Mouse (Mus musculus) MEL (cell line): ENCODE measurements around the gene Polr3f. TPM values are rescaled to one million over a fixed set of nuclear protein-coding genes. Genes with fewer than 3 reads are reported as not detected.

ENCODE experiments used
- DNase-seq: peaks from one replicate; pipeline ENCODE4 v3.0.0; 2011; ENCODE audit warnings: low read depth, low spot score
- H3K27ac ChIP-seq: 2 replicates; pipeline ENCODE4 v1.5.1; 2012; ENCODE audit warnings: low read depth, mild to moderate bottlenecking, control low read depth, low read length, moderate library complexity; ENCODE audit not compliant: control insufficient read depth
- H3K27me3 ChIP-seq, 2 experiments: fragments of 150-350 bp in 1 of 2; sonication (generic) in 1 of 2; 2 replicates each; pipeline ENCODE4 v1.6.1; 2012; ENCODE audit warnings: low read length in 2 of 2, mild to moderate bottlenecking in 2 of 2, improper control_type of control experiment in 1 of 2, moderate library complexity in 1 of 2; ENCODE audit not compliant: insufficient read depth in 2 of 2, control insufficient read depth in 1 of 2
- H3K36me3 ChIP-seq, 2 experiments: 2 replicates each; pipeline ENCODE4 v1.6.1; 2012 to 2014; ENCODE audit warnings: low read length in 2 of 2, improper control_type of control experiment in 1 of 2, inconsistent platforms in 1 of 2, mild to moderate bottlenecking in 1 of 2; ENCODE audit not compliant: insufficient read depth in 2 of 2, control insufficient read depth in 1 of 2
- H3K4me1 ChIP-seq, 2 experiments: fragments of 150-350 bp in 1 of 2; sonication (generic) in 1 of 2; 2 replicates each; pipeline ENCODE4 v1.6.1; 2012; ENCODE audit warnings: low read length in 2 of 2, improper control_type of control experiment in 1 of 2, mild to moderate bottlenecking in 1 of 2; ENCODE audit not compliant: insufficient read depth in 2 of 2, control insufficient read depth in 1 of 2
- H3K4me3 ChIP-seq, 2 experiments: fragments of 150-350 bp in 1 of 2; sonication (generic) in 1 of 2; 2 replicates each; pipeline ENCODE4 v1.5.1; 2012; ENCODE audit warnings: low read depth in 2 of 2, low read length in 2 of 2, mild to moderate bottlenecking in 2 of 2, moderate library complexity in 2 of 2, control low read depth in 1 of 2, improper control_type of control experiment in 1 of 2; ENCODE audit not compliant: control insufficient read depth in 1 of 2, insufficient read depth in 1 of 2
- H3K79me2 ChIP-seq: 2 replicates; pipeline ENCODE4 v1.6.1; 2012; ENCODE audit warnings: mild to moderate bottlenecking, low read length, moderate library complexity; ENCODE audit not compliant: control insufficient read depth, poor library complexity, insufficient read depth
- H3K9ac ChIP-seq: 2 replicates; pipeline ENCODE4 v1.6.1; 2012; ENCODE audit warnings: low read depth, mild to moderate bottlenecking, control low read depth, low read length, moderate library complexity; ENCODE audit not compliant: control insufficient read depth, poor library complexity, severe bottlenecking
- H3K9me3 ChIP-seq: fragments of 150-350 bp; sonication (generic); replicated peaks from 2 replicates; pipeline ENCODE4 v1.6.1; 2012; ENCODE audit warnings: mild to moderate bottlenecking, low read length, improper control_type of control experiment, moderate library complexity; ENCODE audit not compliant: insufficient read depth
- BHLHE40 ChIP-seq: IDR thresholded peaks from 2 replicates; pipeline ENCODE4 v1.6.1; 2012; ENCODE audit warnings: low read depth, mild to moderate bottlenecking, inconsistent platforms, low read length, improper control_type of control experiment, borderline replicate concordance
- CHD1 ChIP-seq: IDR thresholded peaks from 2 replicates; pipeline ENCODE4 v1.6.1; 2012; ENCODE audit warnings: low read depth, mild to moderate bottlenecking, inconsistent platforms, low read length, improper control_type of control experiment
- CTCF ChIP-seq, 3 experiments: IDR thresholded peaks in 2 of 3; conservative IDR thresholded peaks in 1 of 3; 2 replicates each; pipeline ENCODE4 v1.5.1; 2011 to 2012; ENCODE audit warnings: low read length in 3 of 3, low read depth in 2 of 3, mild to moderate bottlenecking in 2 of 3, improper control_type of control experiment in 1 of 3, inconsistent platforms in 1 of 3, mixed read lengths in 1 of 3, moderate library complexity in 1 of 3; ENCODE audit not compliant: control insufficient read depth in 1 of 3, insufficient read depth in 1 of 3, poor library complexity in 1 of 3, severe bottlenecking in 1 of 3
- ELF1 ChIP-seq: IDR thresholded peaks from 2 replicates; pipeline ENCODE4 v1.6.1; 2014; ENCODE audit warnings: low read depth, mild to moderate bottlenecking, inconsistent platforms, low read length, improper control_type of control experiment, moderate library complexity
- EP300 ChIP-seq, 2 experiments: IDR thresholded peaks; 2 replicates each; pipeline ENCODE4 v1.6.1; 2011; ENCODE audit warnings: improper control_type of control experiment in 2 of 2, low read length in 2 of 2, low read depth in 1 of 2, mild to moderate bottlenecking in 1 of 2
- GATA1 ChIP-seq: IDR thresholded peaks from 2 replicates; pipeline ENCODE4 v1.6.1; 2011; ENCODE audit warnings: low read depth, low read length, improper control_type of control experiment
- HCFC1 ChIP-seq: IDR thresholded peaks from 2 replicates; pipeline ENCODE4 v1.6.1; 2012; ENCODE audit warnings: low read depth, mild to moderate bottlenecking, inconsistent platforms, low read length, improper control_type of control experiment, moderate library complexity
- MXI1 ChIP-seq: IDR thresholded peaks from 2 replicates; pipeline ENCODE4 v1.6.1; 2011; ENCODE audit warnings: mild to moderate bottlenecking, low read depth, low read length, improper control_type of control experiment
- MYB ChIP-seq: IDR thresholded peaks from 2 replicates; pipeline ENCODE4 v1.6.1; 2011; ENCODE audit warnings: mild to moderate bottlenecking, low read depth, low read length, improper control_type of control experiment
- NELFE ChIP-seq: IDR thresholded peaks from 2 replicates; pipeline ENCODE4 v1.6.1; 2011; ENCODE audit warnings: low read depth, low read length, improper control_type of control experiment
- POLR2A ChIP-seq, 2 experiments: IDR thresholded peaks; 2 replicates each; pipeline ENCODE4 v1.6.1; 2011 to 2012; ENCODE audit warnings: low read length in 2 of 2, mild to moderate bottlenecking in 2 of 2, control low read depth in 1 of 2, improper control_type of control experiment in 1 of 2, low read depth in 1 of 2, moderate library complexity in 1 of 2; ENCODE audit not compliant: control insufficient read depth in 1 of 2, insufficient read depth in 1 of 2, poor library complexity in 1 of 2
- POLR2AphosphoS2 ChIP-seq: IDR thresholded peaks from 2 replicates; pipeline ENCODE4 v1.6.1; 2011; ENCODE audit warnings: low read length, improper control_type of control experiment
- POLR2AphosphoS5 ChIP-seq: IDR thresholded peaks from 2 replicates; pipeline ENCODE4 v1.6.1; 2012; ENCODE audit warnings: low read depth, borderline replicate concordance, mild to moderate bottlenecking, inconsistent platforms, low read length, moderate library complexity, mixed read lengths
- RAD21 ChIP-seq: IDR thresholded peaks from 2 replicates; pipeline ENCODE4 v1.6.1; 2011; ENCODE audit warnings: mild to moderate bottlenecking, low read depth, low read length, improper control_type of control experiment
- SMC3 ChIP-seq: IDR thresholded peaks from 2 replicates; pipeline ENCODE4 v1.6.1; 2011; ENCODE audit warnings: low read depth, low read length, improper control_type of control experiment
- TAL1 ChIP-seq: IDR thresholded peaks from 2 replicates; pipeline ENCODE4 v1.6.1; 2012; ENCODE audit warnings: mild to moderate bottlenecking, inconsistent platforms, low read length, moderate library complexity, mixed read lengths
- TBP ChIP-seq: IDR thresholded peaks from 2 replicates; pipeline ENCODE4 v1.8.0; 2011; ENCODE audit warnings: low read depth, low read length, improper control_type of control experiment
- USF2 ChIP-seq, 2 experiments: IDR thresholded peaks; 2 replicates each; pipeline ENCODE4 v1.6.1; 2011 to 2012; ENCODE audit warnings: improper control_type of control experiment in 2 of 2, low read length in 2 of 2, borderline replicate concordance in 1 of 2, inconsistent platforms in 1 of 2, low read depth in 1 of 2, mild to moderate bottlenecking in 1 of 2; ENCODE audit not compliant: insufficient read depth in 1 of 2
- ZC3H11A ChIP-seq: IDR thresholded peaks from 2 replicates; pipeline ENCODE4 v1.6.1; 2012; ENCODE audit warnings: low read depth, mild to moderate bottlenecking, inconsistent platforms, low read length, improper control_type of control experiment
- ZKSCAN1 ChIP-seq: IDR thresholded peaks from 2 replicates; pipeline ENCODE4 v1.6.1; 2012; ENCODE audit warnings: low read depth, mild to moderate bottlenecking, inconsistent platforms, low read length, improper control_type of control experiment, moderate library complexity
- ZMIZ1 ChIP-seq: IDR thresholded peaks from 2 replicates; pipeline ENCODE4 v1.6.1; 2012; ENCODE audit warnings: low read depth, mild to moderate bottlenecking, inconsistent platforms, low read length, improper control_type of control experiment, moderate library complexity
- polyA plus RNA-seq, 2 experiments: library from polyadenylated mRNA; stranded (reverse) in 1 of 2; unstranded in 1 of 2; fragments of >175 nt in 1 of 2; fragments of >200 nt in 1 of 2; gene quantifications; 2 replicates each; pipeline versions ENCODE4 v1.2.1 to v1.2.4; 2012; ENCODE audit warnings: low replicate concordance in 2 of 2, low read depth in 1 of 2; ENCODE audit not compliant: insufficient read length in 2 of 2, insufficient read depth in 1 of 2, missing spikeins in 1 of 2
- total RNA-seq: library from RNA; depleted of rRNA; stranded (reverse); fragments of 300-350 nt; gene quantifications from 2 replicates; pipeline ENCODE4 v1.2.3, GENCODE M21; 2012

Polr3f gene
- total and polyA plus RNA-seq, 3 experiments, result 17.9 to 27.3 TPM; not detected in 1

GRCm38 (mm10) chr2:144487476-144487875, 40.0 kb upstream of the Polr3f start:
- H3K9ac ChIP-seq, result no peak overlapping the region
- no peak overlapping the region for H3K27ac ChIP-seq
- TF ChIP-seq ZKSCAN1, result no peak
- TF ChIP-seq RAD21, result no peak
- TF ChIP-seq TBP, result no peak
- TF ChIP-seq ELF1, result no peak
- TF ChIP-seq POLR2AphosphoS2, result no peak
- no peak for TF ChIP-seq SMC3
- no peak for TF ChIP-seq ZMIZ1
- no peak for TF ChIP-seq BHLHE40
- no peak for TF ChIP-seq POLR2A (IDR thresholded peaks at IDR 0.05; ENCODE audit: control insufficient read depth in 1 of 2, insufficient read depth in 1 of 2, low read depth in 1 of 2, low read length in 2 of 2, poor library complexity in 1 of 2)
- no peak for TF ChIP-seq ZC3H11A
- TF ChIP-seq CHD1, result no peak
- TF ChIP-seq MXI1, result no peak
- no peak for TF ChIP-seq USF2 (IDR thresholded peaks at IDR 0.05; ENCODE audit: borderline replicate concordance in 1 of 2, insufficient read depth in 1 of 2, low read depth in 1 of 2, low read length in 2 of 2)
- TF ChIP-seq TAL1, result no peak
- no peak for TF ChIP-seq HCFC1
- no peak for TF ChIP-seq EP300 (IDR thresholded peaks at IDR 0.05; ENCODE audit: low read depth in 1 of 2, low read length in 2 of 2)
- TF ChIP-seq POLR2AphosphoS5, result no peak
- H3K4me1 ChIP-seq, result no peaks in the 10 kb centered on the region
- H3K36me3 ChIP-seq, result no peaks in the 10 kb centered on the region
- H3K4me3 ChIP-seq, result no peak overlapping the region
- H3K27me3 ChIP-seq, result no peaks in the 10 kb centered on the region
- DNase-seq, result no peak
- no peaks in the 10 kb centered on the region for H3K9me3 ChIP-seq
- no peaks in the 10 kb centered on the region for H3K79me2 ChIP-seq

GRCm38 (mm10) chr2:144489342-144489741, 38.2 kb upstream of the Polr3f start:
- Histone ChIP-seq H3K36me3 (no peaks in the 10 kb centered on the region), H3K4me1 (no peaks in the 10 kb centered on the region), H3K9ac (no peak overlapping the region), H3K79me2 (no peaks in the 10 kb centered on the region), H3K27ac (no peak overlapping the region), H3K4me3 (no peak overlapping the region), H3K27me3 (no peaks in the 10 kb centered on the region), H3K9me3 (no peaks in the 10 kb centered on the region)
- TF ChIP-seq NELFE, result no peak
- TF ChIP-seq BHLHE40, result no peak
- TF ChIP-seq EP300 (IDR thresholded peaks at IDR 0.05; ENCODE audit: low read depth in 1 of 2, low read length in 2 of 2), result no peak
- no peak for TF ChIP-seq ZKSCAN1
- TF ChIP-seq MYB, result no peak
- no peak for TF ChIP-seq GATA1
- TF ChIP-seq CTCF (IDR thresholded peaks at IDR 0.05 in 2 of 3, conservative IDR thresholded peaks at IDR 0.05 in 1 of 3; ENCODE audit: control insufficient read depth in 1 of 3, insufficient read depth in 1 of 3, low read depth in 2 of 3, low read length in 3 of 3, poor library complexity in 1 of 3, severe bottlenecking in 1 of 3), result no peak
- TF ChIP-seq RAD21, result no peak
- no peak for DNase-seq
